Mouse (Mus musculus) heart, postnatal 25 days (tissue): ENCODE data around the gene Lrmda. TPM values are rescaled to one million over a fixed set of nuclear protein-coding genes. Genes with fewer than 3 reads are reported as not detected.

Experiments
- DNase-seq: peaks from one replicate; pipeline ENCODE4 v3.0.0; 2022; ENCODE audit warnings: low spot score
- intact Hi-C: fragments of 180-260 bp; cut with DNase I; formaldehyde crosslinking; loops from one replicate; pipeline ENCODE4 v1.15.1; 2025
- total RNA-seq, 2 experiments: library from RNA; stranded (reverse); gene quantifications; 2 replicates each; pipeline ENCODE4 v1.2.3; 2021

Lrmda gene
- total RNA-seq, 2 experiments from 2014 or later: 0.83 to 1.8 TPM

DNA sequence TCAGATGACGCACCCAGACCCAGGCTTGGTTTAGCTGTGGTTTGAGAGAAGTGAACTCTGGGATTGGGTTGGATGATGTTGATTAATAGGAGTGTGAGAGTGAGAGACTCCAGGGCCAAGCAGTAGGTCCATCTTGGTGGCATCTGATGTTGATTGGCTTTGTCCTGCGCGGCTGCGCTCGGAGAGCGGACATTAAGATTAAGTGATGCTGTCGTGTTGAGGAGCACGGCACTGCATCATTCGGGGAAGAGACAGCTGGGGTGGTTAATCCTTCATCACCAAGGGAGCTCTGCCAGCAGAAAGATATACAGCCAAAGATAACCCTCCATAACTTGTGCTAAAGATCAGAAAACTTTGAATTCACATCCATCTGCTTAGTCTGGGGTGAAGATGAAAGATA, 172.7 kb downstream of the Lrmda start:
- intact Hi-C loops: no loop called here
- DNase-seq: no peak

DNA sequence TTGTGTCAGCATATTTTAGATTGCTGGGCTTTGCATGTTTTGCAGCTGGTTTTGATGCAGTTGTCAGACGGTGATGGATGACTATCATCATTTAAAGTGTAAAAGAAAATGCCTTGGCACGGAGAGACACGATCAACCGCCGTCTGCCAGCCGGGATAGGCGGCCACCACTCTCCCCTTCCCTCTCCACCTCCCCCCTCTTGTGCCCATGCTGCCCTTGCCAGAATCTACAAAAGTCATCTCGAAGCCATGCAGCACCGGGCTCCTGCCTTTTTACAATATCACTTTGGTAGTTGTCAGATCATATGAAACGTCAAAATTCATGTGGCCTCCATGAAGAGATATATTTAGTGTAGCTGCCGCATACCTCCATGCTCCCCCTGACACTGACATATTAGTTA, 178.5 kb downstream of the Lrmda start:
- no peak for DNase-seq
- intact Hi-C loops: no loop called here

GRCm38 (mm10) chr14:22198641-22199425, 179.3 kb downstream of the Lrmda start:
- intact Hi-C loops: no loop called here
- DNase-seq: no peak

DNA sequence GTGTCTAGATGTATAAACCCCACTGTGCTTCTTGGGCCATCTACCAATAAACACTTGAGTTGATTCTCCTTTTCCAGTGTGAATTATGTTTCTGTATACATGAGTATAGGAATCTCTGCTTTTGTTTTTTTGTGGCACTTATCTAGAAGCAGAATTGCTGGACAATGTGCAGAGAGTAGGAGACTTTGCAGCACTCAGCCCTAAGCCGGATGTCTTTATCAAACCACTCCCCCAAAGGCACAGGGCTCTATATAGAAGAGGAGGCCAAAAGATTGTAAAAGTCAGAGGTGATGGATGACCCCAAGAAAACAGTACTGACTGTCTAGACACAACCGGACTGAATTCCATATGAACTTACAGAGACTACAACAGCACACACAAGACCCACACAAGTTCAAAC, 182.2 kb downstream of the Lrmda start:
- DNase-seq: no peak
- intact Hi-C loops: no loop called here

- intact Hi-C loops: no loop called here
- DNase-seq: no peak
These were observed 191.1 kb downstream of the Lrmda start for GRCm38 (mm10) chr14:22210601-22211000.

- intact Hi-C loops: no loop called here
These were observed 198.7 kb downstream of the Lrmda start for GRCm38 (mm10) chr14:22218183-22218582.

GRCm38 (mm10) chr14:22222038-22222437, 202.5 kb downstream of the Lrmda start:
- intact Hi-C loops: no loop called here
- no peak for DNase-seq

More at GRCm38 (mm10) chr14:22218183-22218582, 198.7 kb downstream of the Lrmda start:
- DNase-seq: no peak

- intact Hi-C loops: no loop called here
- DNase-seq: no peak
These were observed 203.1 kb downstream of the Lrmda start for GRCm38 (mm10) chr14:22222574-22222973.

DNA sequence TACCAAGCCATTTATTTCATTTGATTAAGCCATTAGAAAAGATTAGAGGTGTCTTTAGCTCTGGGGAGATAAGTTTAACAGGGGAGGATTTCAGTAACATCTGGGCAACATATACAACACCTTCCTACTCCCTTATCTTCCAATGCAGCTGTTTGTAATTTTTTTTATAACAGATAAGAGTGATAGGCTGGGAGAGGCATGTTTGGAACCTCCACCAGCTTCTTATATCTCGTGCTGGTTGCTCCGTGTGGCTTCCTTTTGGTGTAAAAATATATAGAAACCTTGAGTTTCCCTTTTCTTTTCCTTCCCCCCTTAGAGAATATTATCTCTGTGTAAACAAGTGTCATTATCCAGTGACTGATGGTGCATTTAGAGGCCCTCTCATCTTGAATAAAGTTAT, 206.7 kb downstream of the Lrmda start:
- DNase-seq: no peak
- intact Hi-C loops: no loop called here

- intact Hi-C loops: no loop called here
- DNase-seq: no peak
These were observed 208.9 kb downstream of the Lrmda start for GRCm38 (mm10) chr14:22228253-22228968.

- no peak for DNase-seq
- intact Hi-C loops: no loop called here
These were observed 220.8 kb downstream of the Lrmda start for GRCm38 (mm10) chr14:22240315-22240714.

DNA sequence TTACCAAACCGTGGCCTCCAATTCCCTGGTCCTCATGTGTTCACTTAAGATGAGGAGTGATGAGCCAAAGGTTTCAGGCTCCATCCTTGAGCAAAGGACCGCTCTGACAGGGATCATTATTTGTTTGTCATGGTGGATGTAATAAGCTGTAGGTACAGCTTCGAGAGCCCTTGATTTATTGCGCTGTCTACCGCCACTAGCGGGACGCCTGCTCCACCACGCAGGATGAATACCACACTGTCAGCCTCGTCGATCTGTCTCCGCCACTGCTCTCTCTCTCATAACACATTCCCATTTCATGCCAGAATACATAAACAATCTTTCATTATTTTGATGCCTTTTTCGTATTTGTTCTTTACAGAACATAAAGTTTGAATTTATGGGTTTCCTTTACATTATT, 235.9 kb downstream of the Lrmda start:
- intact Hi-C loops: no loop called here
- DNase-seq: no peak

GRCm38 (mm10) chr14:22256274-22256673, 236.8 kb downstream of the Lrmda start:
- intact Hi-C loops: no loop called here
- no peak for DNase-seq

DNA sequence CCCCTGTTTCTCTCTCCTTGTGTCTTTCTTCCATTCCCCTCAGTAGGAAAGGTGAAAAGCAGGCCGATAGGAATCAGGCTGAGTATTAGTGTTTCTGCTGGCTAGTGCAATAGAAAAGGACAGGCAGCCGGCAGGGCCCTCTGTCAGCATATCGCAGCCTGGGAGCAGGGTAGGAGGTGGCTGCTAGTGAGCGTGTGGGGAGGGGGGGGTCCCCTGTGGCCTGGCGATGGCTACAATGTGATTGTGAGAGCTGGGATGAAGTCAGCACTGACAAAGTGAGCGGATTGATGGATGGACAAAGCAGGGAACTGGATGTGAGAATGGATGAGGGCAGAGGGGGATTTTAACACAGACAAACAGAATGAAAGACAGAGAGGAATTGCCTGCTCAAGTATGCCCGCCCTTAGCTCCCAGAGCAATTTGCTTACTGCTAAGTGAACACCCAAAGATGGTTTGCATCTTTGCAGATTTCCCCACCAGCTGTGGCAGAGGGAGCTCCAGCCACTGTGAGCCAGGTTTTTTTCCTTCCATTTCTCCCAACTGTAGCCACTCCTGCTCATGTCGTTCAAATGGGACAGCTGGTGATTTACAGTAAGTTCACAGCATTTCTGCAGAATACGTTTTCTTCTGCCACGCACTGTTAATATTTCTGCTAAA, 240.0 kb downstream of the Lrmda start:
- no peak for DNase-seq
- intact Hi-C loops: no loop called here

DNA sequence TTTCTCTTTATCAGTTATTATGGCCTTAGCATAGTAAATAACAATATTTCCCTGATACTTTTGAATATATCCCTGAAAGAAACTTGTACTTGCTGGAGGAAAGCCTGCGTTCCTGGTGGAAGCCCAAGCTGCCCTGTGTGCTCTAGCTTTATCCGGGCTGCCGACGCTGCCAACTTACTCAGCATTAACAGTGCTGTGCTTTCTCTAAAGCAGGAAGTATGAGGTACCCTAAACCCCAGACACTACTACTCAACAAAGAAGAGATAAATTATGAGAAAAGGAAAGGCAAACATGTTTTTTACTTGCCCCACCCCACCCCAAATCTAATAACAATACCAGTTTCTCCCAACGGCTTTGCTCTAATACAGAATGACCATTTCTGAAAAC, 240.5 kb downstream of the Lrmda start:
- intact Hi-C loops: no loop called here

GRCm38 (mm10) chr14:22265229-22265905, 245.9 kb downstream of the Lrmda start:
- intact Hi-C loops: no loop called here
- no peak for DNase-seq

More for the DNA sequence above, 240.5 kb downstream of the Lrmda start:
- no peak for DNase-seq

GRCm38 (mm10) chr14:22269812-22270211, 250.3 kb downstream of the Lrmda start:
- DNase-seq: no peak
- intact Hi-C loops: no loop called here

DNA sequence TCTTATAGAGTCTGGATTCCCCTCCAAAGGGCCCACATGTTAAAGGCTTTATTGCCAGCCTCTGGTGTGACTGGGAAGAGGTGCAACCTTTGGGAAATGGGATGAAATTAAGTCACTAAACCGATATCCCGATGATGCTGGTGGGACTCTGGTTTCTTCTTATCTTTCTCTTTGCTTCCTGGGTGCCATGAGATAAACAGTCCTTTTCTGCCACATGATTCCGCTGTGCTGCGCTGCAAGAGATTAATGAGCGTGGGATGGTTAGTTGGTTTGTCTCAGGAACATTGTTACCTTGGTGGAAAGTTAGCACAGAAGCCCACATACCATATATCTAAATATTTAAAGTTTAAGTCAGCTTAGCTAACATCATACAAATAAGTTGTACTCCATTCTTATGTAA, 258.5 kb downstream of the Lrmda start:
- DNase-seq: no peak
- intact Hi-C loops: no loop called here

DNA sequence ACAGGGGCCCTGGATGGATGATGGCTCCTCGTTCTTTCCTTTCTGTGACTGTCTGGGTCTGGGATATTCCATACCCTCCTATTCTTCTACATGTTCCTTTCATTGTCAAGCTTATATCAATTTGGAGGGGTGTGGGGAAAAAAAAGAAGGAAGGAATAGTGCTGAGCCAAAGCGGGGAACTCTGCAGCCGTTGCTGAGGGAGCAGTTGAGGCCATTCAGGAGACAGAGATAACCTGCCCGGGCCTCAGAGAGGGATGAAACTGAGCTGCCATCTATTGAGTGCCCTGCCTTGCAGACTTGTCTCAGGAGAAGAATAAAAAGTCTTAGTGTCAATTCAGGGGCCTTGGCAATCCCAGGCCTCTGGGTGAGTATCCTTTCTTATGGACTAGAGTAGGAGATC, 260.1 kb downstream of the Lrmda start:
- intact Hi-C loops: no loop called here
- no peak for DNase-seq

DNA sequence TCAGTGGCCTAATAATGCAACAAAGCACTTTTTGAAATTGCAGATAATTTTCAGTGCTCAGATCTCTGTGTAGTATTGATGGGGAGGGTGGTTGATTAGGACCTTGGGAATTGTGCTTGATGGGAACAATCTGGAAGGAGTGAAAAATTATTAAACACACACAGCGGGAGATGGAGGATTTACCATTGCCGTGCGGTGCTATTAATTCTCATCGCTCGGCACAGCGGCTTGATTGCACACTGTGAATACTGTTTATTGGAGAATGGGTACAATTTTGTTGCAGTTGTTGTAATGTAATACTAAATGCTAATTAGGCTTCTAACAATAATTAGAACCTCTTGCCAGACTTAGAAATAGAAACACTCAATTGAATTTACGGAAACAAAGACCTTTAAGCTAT, 262.1 kb downstream of the Lrmda start:
- DNase-seq: no peak
- intact Hi-C loops: no loop called here
